Mouse (Mus musculus) hindbrain, embryonic 12.5 days (tissue): ENCODE measurements around the gene Etnk1. TPM values are rescaled to one million over a fixed set of nuclear protein-coding genes. Genes with fewer than 3 reads are reported as not detected.
A peak's percentile ranks its signal among the peaks of the same experiment; 100 is the strongest.

ENCODE experiments used
- ATAC-seq: fragments of 200-750 bp; cut with Nextera tagmentation; 2 replicates; pipeline ENCODE4 v1.8.0; 2017; ENCODE audit warnings: moderate TSS enrichment; ENCODE audit not compliant: low FRiP score
- H3K27ac ChIP-seq: fragments of 300-500 bp; sonication (generic); 2 replicates; pipeline ENCODE4 v1.5.1; 2016; ENCODE audit warnings: mild to moderate bottlenecking
- H3K27me3 ChIP-seq: fragments of 300-500 bp; sonication (generic); 2 replicates; pipeline ENCODE4 v1.6.1; 2016; ENCODE audit warnings: mild to moderate bottlenecking
- H3K36me3 ChIP-seq: fragments of 300-500 bp; sonication (generic); 2 replicates; pipeline ENCODE4 v1.6.1; 2016; ENCODE audit warnings: mild to moderate bottlenecking
- H3K4me1 ChIP-seq: fragments of 300-500 bp; sonication (generic); 2 replicates; pipeline ENCODE4 v1.6.1; 2016
- H3K4me2 ChIP-seq: fragments of 300-500 bp; sonication (generic); replicated peaks from 2 replicates; pipeline ENCODE4 v1.6.1; 2016; ENCODE audit warnings: mild to moderate bottlenecking
- H3K4me3 ChIP-seq: fragments of 300-500 bp; sonication (generic); 2 replicates; pipeline ENCODE4 v1.5.1; 2016; ENCODE audit warnings: mild to moderate bottlenecking
- H3K9ac ChIP-seq: fragments of 300-500 bp; sonication (generic); 2 replicates; pipeline ENCODE4 v1.6.1; 2016; ENCODE audit warnings: mild to moderate bottlenecking, moderate library complexity
- H3K9me3 ChIP-seq: fragments of 300-500 bp; sonication (generic); replicated peaks from 2 replicates; pipeline ENCODE4 v1.6.1; 2016; ENCODE audit warnings: mild to moderate bottlenecking
- WGBS: fragments of 180-500 bp; shearing (Covaris S2); methylation state at CpG from one replicate; pipeline ENCODE4 v1.1.7; 2016; 5-methylcytosine and 5-hydroxymethylcytosine counted together
- polyA plus RNA-seq: library from polyadenylated mRNA; unstranded; fragments of >200 nt; fragmentation: Nextera tagmentation; extraction: Ambion mirVana; gene quantifications from 2 replicates; pipeline ENCODE4 v1.2.1, GENCODE M21; 2016

Gene Etnk1
- polyA plus RNA-seq, 1 experiment from 2014 or later = 45.9 TPM

DNA sequence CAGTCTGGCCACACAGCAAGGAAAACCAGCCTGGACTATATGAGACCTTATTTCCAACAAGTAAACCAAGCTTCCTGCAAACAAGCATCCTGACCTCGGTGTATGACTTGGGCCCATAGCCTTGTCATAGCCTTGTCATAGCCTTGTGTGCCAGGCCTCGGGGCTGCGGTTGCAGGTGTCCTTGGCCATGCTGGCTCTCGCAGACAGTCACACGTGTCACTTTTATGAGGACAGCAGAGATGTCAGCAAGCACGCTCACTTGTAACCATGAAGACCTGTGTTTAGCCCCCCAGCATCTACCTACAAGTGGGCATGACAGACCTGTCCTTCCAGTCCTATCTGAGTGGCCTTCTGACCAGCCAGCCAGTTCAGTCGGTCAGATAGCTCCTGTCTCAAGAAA lies 31.4 kb downstream of the Etnk1 start:
- no peak for ATAC-seq
- 99% methylated on average over 7 of the region's 7 CpGs for whole genome bisulfite sequencing

DNA sequence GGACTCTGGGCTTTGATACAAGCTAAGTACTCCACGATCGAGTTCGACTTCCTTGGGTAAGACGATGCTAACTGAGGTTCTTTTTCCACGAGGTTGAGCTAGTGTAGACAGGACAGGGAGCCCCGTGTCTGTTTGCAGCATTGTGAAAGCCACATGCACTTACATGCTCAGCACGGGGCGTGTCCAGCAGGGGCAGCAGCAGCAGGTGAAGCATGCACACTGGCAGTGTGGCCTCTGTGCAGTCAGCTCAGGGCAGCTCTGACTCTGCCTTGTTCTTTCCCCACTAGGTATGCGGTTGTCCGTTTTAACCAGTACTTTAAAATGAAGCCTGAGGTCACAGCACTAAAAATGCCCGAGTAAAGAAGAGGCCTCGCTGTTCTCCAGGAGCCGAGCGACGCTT lies 36.1 kb downstream of the Etnk1 start:
- Histone ChIP-seq H3K4me3 (no peak overlapping the region), H3K9ac (no peak overlapping the region), H3K4me1 (0 out of 2 replicates have a peak, but pooled peaks cover 2% of the 10 kb centered on the region), H3K27ac (no peak overlapping the region), H3K36me3 (peaks cover 31% of the 10 kb centered on the region), H3K9me3 (no peaks in the 10 kb centered on the region), H3K27me3 (no peaks in the 10 kb centered on the region), H3K4me2 (no peak overlapping the region)
- ATAC-seq = no peak
- 92% methylated on average over 15 of the region's 15 CpGs for WGBS

More for the DNA sequence above, 31.4 kb downstream of the Etnk1 start:
- no peak overlapping the region for H3K4me2 ChIP-seq
- peaks cover 48% of the 10 kb centered on the region for H3K36me3 ChIP-seq
- no peak overlapping the region for H3K4me3 ChIP-seq
- H3K9ac ChIP-seq = no peak overlapping the region
- no peak overlapping the region for H3K27ac ChIP-seq
- H3K27me3 ChIP-seq = no peaks in the 10 kb centered on the region
- H3K4me1 ChIP-seq = no peaks in the 10 kb centered on the region
- no peaks in the 10 kb centered on the region for H3K9me3 ChIP-seq

DNA sequence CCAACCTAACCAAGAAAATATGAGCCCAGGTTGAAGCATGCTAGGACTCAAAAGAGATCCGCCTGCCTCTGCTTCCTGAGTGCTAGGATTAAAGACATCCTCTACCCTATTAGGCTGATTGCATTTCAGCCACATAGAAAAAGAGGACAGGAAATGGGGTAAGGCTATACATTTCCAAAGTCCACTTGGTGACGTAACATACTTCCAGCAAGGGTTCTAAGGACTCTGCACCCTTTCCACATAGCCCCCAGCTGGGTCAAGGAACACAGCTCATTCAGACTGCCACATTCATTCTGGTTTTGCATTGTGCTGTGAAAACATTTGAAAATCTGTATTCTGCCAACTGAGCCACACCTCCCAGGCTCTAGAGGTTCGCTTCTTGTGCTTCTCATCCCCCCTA lies 41.9 kb downstream of the Etnk1 start:
- H3K9ac ChIP-seq = no peak overlapping the region
- H3K4me3 ChIP-seq = no peak overlapping the region
- ATAC-seq = no peak
- H3K9me3 ChIP-seq = peaks cover 8% of the 10 kb centered on the region
- WGBS = 99% methylated on average over 3 of the region's 3 CpGs
- H3K4me2 ChIP-seq = no peak overlapping the region
- 0 out of 2 replicates have a peak, but pooled peaks cover 2% of the 10 kb centered on the region for H3K4me1 ChIP-seq
- no peak overlapping the region for H3K27ac ChIP-seq
- H3K27me3 ChIP-seq = no peaks in the 10 kb centered on the region
- peaks cover 20% of the 10 kb centered on the region for H3K36me3 ChIP-seq

DNA sequence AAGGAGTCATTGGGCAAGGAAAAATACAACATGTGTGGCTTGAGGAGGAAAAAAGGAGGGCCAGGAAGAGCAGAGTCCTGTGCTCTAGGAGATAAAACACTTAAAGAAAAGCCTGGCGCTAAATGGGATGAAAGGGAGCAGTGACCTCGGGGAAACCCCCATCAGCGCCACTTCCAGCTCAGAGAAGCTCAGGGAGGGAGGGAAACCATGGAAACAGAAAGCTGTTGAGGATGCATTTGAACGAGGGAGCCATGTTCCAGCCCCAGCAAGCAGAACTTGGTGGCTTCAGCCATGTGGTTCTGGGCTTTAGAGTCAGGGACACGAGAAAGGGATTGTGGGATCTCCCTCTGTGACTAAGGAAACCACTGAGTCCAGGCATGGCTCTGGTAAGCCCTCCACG lies 45.7 kb downstream of the Etnk1 start:
- 83% methylated on average over 6 of the region's 6 CpGs for WGBS
- Histone ChIP-seq H3K9me3 (peaks cover 16% of the 10 kb centered on the region), H3K27ac (no peak overlapping the region), H3K36me3 (peaks cover 8% of the 10 kb centered on the region; the same call in 1 of the 2 replicates), H3K9ac (no peak overlapping the region), H3K4me3 (no peak overlapping the region), H3K4me1 (no peaks in the 10 kb centered on the region), H3K4me2 (no peak overlapping the region), H3K27me3 (no peaks in the 10 kb centered on the region)
- no peak for ATAC-seq

DNA sequence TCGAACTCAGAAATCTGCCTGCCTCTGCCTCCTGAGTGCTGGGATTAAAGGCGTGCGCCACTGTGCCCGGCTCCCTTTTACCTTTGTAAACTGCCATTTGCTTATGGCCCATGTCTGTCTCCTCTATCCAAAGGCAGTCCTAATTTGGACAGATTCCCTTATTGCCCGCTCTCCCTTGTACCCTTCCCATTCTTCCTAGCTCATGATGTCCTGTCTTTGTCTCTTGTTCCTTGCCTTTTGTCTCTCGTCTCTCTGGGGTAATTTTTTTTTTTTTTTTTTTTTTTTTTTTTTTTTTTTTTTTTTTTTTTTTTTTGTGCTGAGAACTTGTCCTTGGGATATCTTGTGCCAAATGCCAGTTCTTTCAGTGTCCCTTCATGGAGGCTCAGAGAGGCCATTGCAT lies 46.4 kb downstream of the Etnk1 start:
- Histone ChIP-seq H3K36me3 (peaks cover 8% of the 10 kb centered on the region; the same call in 1 of the 2 replicates), H3K27ac (no peak overlapping the region), H3K9ac (no peak overlapping the region), H3K27me3 (no peaks in the 10 kb centered on the region), H3K4me2 (no peak overlapping the region), H3K4me1 (no peaks in the 10 kb centered on the region), H3K4me3 (no peak overlapping the region), H3K9me3 (peaks cover 16% of the 10 kb centered on the region)
- WGBS = 98% methylated on average over 6 of the region's 6 CpGs
- no peak for ATAC-seq

DNA sequence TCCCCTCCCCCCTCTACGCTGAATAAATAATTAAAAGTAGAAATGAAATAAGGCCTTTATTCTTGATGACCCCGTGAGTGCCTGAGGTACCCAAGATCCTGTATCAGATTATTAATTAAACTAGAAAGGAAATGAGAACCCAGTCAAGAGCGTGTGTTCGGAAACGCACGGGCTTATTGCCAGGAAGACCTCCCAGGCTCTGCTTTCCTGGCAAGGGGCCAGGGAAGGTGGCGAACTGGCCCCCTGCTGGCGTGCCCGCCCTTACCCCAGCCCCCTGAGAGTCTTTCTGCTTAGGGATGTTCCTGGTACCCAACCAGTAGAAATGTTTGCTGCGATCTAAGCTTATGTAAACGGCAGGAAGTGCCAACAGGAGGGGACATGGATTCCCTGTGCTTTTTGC lies 49.2 kb downstream of the Etnk1 start:
- peaks cover 16% of the 10 kb centered on the region for H3K9me3 ChIP-seq

DNA sequence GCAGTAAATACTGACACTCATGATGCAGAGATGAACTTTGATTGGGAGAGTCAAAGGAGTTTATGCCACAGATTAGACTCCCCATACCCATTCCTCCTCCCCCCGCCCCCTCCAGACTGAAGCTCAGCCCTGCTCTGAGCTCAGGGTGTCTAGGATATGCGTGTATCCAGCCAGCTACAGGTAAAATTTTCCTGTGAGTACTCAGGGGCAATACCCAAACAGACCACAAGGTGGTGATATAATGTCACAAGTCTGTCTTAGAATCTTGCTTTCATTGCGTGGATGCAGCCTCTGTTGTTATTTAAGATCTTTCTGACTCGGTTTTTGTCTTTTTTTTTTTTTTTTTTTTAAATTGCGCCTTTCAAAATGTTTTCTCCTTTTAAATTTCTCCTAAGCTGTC lies 52.3 kb downstream of the Etnk1 start:
- Histone ChIP-seq H3K4me1 (0 out of 2 replicates have a peak, but pooled peaks cover 3% of the 10 kb centered on the region), H3K4me3 (no peak overlapping the region), H3K9me3 (peaks cover 7% of the 10 kb centered on the region; the same call in 1 of the 2 replicates), H3K36me3 (no peaks in the 10 kb centered on the region), H3K27ac (no peak overlapping the region), H3K27me3 (no peaks in the 10 kb centered on the region), H3K9ac (no peak overlapping the region), H3K4me2 (no peak overlapping the region)
- ATAC-seq = 0 out of 2 replicates have a peak, but pooled peaks have one; percentile 36
- 8% methylated on average over 5 of the region's 5 CpGs for WGBS

More for the DNA sequence above, 49.2 kb downstream of the Etnk1 start:
- no peak overlapping the region for H3K4me2 ChIP-seq
- H3K4me3 ChIP-seq = no peak overlapping the region
- 79% methylated on average over 11 of the region's 11 CpGs for WGBS
- H3K36me3 ChIP-seq = no peaks in the 10 kb centered on the region
- H3K27ac ChIP-seq = no peak overlapping the region
- no peak overlapping the region for H3K9ac ChIP-seq
- 0 out of 2 replicates have a peak, but pooled peaks cover 3% of the 10 kb centered on the region for H3K4me1 ChIP-seq
- no peak for ATAC-seq
- H3K27me3 ChIP-seq = no peaks in the 10 kb centered on the region

DNA sequence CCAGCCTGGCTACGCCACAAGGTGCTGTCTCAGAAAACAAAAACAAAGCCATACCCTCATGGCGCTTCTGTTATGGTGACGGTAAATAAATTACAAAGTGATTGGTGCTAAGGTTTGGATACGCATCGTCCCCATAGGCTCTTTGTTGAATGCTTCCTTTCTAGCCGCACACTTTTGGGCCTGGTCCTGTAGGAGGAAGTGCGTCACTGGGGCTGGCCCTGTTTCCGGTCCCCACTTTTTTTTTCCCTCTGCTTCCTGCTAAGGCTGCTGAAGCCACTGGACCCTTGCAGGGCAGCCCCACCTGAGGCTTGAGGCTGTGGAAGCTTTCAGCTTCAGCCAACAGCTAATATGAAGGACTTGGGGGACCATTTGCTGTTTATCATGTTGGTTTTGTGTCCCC lies 54.2 kb downstream of the Etnk1 start:
- WGBS = 89% methylated on average over 8 of the region's 8 CpGs
- Histone ChIP-seq H3K4me1 (0 out of 2 replicates have a peak, but pooled peaks cover 3% of the 10 kb centered on the region), H3K27ac (no peak overlapping the region), H3K36me3 (no peaks in the 10 kb centered on the region), H3K9ac (no peak overlapping the region), H3K27me3 (no peaks in the 10 kb centered on the region), H3K9me3 (no peaks in the 10 kb centered on the region), H3K4me2 (no peak overlapping the region), H3K4me3 (no peak overlapping the region)
- no peak for ATAC-seq

DNA sequence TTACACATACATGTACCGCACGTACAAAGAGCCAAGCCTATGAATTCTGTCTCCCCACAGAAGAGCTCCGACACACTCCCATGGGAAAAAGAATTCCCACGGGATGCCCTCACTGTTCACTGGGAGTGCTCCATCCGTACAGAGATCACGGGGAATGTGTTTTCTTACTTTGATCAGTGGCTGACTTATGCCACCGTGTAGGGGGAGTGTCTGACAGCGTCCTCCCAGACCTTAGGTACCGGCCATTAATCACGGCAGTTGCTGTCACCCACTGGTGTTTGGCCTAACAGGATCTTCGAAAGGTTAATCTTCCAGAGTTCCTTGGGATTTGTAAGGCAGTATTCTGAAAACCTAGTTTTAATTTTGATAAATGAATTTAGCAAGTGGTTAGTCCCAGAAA lies 57.0 kb downstream of the Etnk1 start:
- WGBS = 68% methylated on average over 11 of the region's 11 CpGs
- ATAC-seq = no peak
- Histone ChIP-seq H3K27ac (no peak overlapping the region), H3K9me3 (no peaks in the 10 kb centered on the region), H3K4me2 (no peak overlapping the region), H3K9ac (no peak overlapping the region), H3K4me3 (no peak overlapping the region), H3K27me3 (no peaks in the 10 kb centered on the region), H3K36me3 (no peaks in the 10 kb centered on the region), H3K4me1 (0 out of 2 replicates have a peak, but pooled peaks cover 3% of the 10 kb centered on the region)

DNA sequence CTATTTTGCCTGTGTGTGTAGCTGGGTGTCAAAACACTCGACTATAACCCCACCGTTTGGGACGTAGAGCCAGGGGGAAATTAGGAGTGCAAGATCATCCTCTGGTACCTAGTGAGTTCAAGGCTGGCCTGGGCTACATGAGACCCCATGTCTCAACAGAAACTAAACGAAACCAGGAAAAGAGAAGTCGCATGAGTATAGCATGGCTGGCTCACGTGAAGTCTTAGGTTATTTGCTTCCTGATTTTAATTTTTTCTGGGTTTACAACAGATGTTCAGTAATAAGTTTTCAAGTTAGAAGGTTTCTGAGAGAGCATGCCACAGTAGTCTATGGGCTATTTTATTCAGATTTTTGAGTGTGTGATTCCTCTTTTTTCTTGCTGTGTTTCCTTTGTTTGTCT lies 57.9 kb downstream of the Etnk1 start:
- H3K27me3 ChIP-seq = no peaks in the 10 kb centered on the region
- no peak overlapping the region for H3K9ac ChIP-seq
- no peak overlapping the region for H3K4me3 ChIP-seq
- ATAC-seq = no peak
- H3K27ac ChIP-seq = no peak overlapping the region
- H3K36me3 ChIP-seq = no peaks in the 10 kb centered on the region
- no peak overlapping the region for H3K4me2 ChIP-seq
- WGBS = 76% methylated on average over 6 of the region's 6 CpGs
- 0 out of 2 replicates have a peak, but pooled peaks cover 3% of the 10 kb centered on the region for H3K4me1 ChIP-seq
- no peaks in the 10 kb centered on the region for H3K9me3 ChIP-seq

DNA sequence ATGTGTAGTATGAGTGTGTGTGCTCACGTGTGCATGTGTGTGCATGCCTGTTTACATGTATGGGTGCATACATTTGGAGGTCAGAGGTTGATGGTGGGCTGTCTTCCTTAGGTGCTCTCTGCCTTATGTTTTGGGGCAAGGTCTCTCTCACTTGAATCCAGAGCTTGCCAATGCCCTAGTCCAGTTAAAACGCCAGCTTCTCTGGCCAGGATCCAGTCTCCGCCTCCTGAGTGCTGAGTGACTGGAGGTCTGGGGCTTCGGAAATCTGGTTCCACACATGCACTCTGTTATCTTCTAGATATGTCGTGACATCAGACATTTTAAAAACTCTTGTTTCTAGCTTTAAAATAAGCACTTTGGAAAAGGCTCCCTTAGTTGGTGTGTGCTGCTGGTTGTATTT lies 61.7 kb downstream of the Etnk1 start:
- Histone ChIP-seq H3K9me3 (no peaks in the 10 kb centered on the region), H3K4me1 (no peaks in the 10 kb centered on the region), H3K27me3 (no peaks in the 10 kb centered on the region), H3K9ac (no peak overlapping the region), H3K4me2 (no peak overlapping the region), H3K27ac (no peak overlapping the region), H3K4me3 (no peak overlapping the region), H3K36me3 (no peaks in the 10 kb centered on the region)
- ATAC-seq = no peak
- 85% methylated on average over 5 of the region's 5 CpGs for WGBS

DNA sequence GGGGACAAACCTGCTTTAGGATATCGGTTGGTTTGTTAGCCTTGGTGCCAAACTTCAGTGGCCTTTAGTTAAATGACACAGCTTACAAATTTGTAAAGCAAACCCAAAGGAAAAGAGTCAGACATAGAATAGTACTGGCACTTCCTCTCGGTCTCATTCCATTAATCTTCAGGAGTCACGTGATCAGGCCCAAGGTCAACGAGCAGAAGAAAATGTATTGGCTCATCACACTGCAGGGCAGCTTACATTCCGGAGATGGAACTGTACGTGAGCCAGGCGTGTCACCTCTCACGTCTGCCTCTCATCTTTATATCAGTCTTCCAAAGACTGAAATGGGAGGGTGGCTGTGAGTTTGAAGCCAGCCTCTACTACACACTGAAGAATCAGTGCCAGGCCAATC lies 62.9 kb downstream of the Etnk1 start:
- H3K27me3 ChIP-seq = no peaks in the 10 kb centered on the region
- no peaks in the 10 kb centered on the region for H3K9me3 ChIP-seq
- H3K27ac ChIP-seq = no peak overlapping the region
- no peaks in the 10 kb centered on the region for H3K4me1 ChIP-seq
- 88% methylated on average over 8 of the region's 8 CpGs for WGBS
- no peak overlapping the region for H3K9ac ChIP-seq
- H3K4me2 ChIP-seq = no peak overlapping the region
- no peak for ATAC-seq
- no peaks in the 10 kb centered on the region for H3K36me3 ChIP-seq
- no peak overlapping the region for H3K4me3 ChIP-seq

DNA sequence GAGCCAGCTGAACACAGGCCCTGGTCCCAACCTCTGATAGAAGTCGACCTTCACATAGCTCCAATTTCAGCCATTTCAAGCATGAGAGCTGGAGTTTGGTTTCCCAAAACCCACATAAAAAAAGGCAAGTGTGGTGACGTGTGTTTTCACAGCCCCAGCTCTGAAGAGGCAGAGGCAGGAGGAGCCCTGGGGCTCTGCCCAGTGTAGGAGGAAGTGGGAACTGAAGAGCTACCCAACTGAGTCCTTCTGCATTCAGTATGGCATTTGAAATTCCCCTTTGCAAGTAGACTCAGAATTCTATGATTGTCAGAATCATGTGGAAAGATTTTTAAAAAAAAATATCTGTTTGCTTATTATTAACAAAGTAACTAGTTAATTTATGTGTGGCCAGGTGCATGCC lies 63.9 kb downstream of the Etnk1 start:
- no peak overlapping the region for H3K9ac ChIP-seq
- H3K27ac ChIP-seq = no peak overlapping the region
- no peak for ATAC-seq
- H3K36me3 ChIP-seq = no peaks in the 10 kb centered on the region
- H3K9me3 ChIP-seq = no peaks in the 10 kb centered on the region
- 81% methylated on average over 2 of the region's 2 CpGs for WGBS
- no peak overlapping the region for H3K4me2 ChIP-seq
- H3K4me1 ChIP-seq = no peaks in the 10 kb centered on the region
- H3K4me3 ChIP-seq = no peak overlapping the region
- H3K27me3 ChIP-seq = no peaks in the 10 kb centered on the region
